Mouse (Mus musculus) kidney, embryonic 16.5 days (tissue): ENCODE data around the gene Cst9. TPM values are rescaled to one million over a fixed set of nuclear protein-coding genes. Genes with fewer than 3 reads are reported as not detected.

Experiments
- ATAC-seq: fragments of 200-750 bp; cut with Nextera tagmentation; 2 replicates; pipeline ENCODE4 v1.8.0; 2017; ENCODE audit warnings: moderate TSS enrichment; ENCODE audit not compliant: low FRiP score, low TSS enrichment
- H3K27ac ChIP-seq: fragments of 300-500 bp; sonication (generic); 2 replicates; pipeline ENCODE4 v1.5.1; 2014; ENCODE audit warnings: low read length
- H3K27me3 ChIP-seq: fragments of 300-500 bp; sonication (generic); 2 replicates; pipeline ENCODE4 v1.6.1; 2014; ENCODE audit warnings: low read length, control low read depth, mixed read lengths; ENCODE audit not compliant: insufficient read depth
- H3K36me3 ChIP-seq: fragments of 300-500 bp; sonication (generic); 2 replicates; pipeline ENCODE4 v1.6.1; 2014; ENCODE audit warnings: low read length, control low read depth, mixed read lengths; ENCODE audit not compliant: insufficient read depth
- H3K4me1 ChIP-seq: fragments of 300-500 bp; sonication (generic); 2 replicates; pipeline ENCODE4 v1.6.1; 2014; ENCODE audit warnings: low read length, control low read depth, mixed read lengths; ENCODE audit not compliant: insufficient read depth
- H3K4me2 ChIP-seq: fragments of 300-500 bp; sonication (generic); replicated peaks from 2 replicates; pipeline ENCODE4 v1.6.1; 2014; ENCODE audit warnings: low read depth, low read length
- H3K4me3 ChIP-seq: fragments of 300-500 bp; sonication (generic); 2 replicates; pipeline ENCODE4 v1.5.1; 2014; ENCODE audit warnings: mild to moderate bottlenecking, low read length
- H3K9ac ChIP-seq: fragments of 300-500 bp; sonication (generic); replicated peaks from 2 replicates; pipeline ENCODE4 v1.6.1; 2014; ENCODE audit warnings: low read length
- H3K9me3 ChIP-seq: fragments of 300-500 bp; sonication (generic); 2 replicates; pipeline ENCODE4 v1.6.1; 2016; ENCODE audit warnings: low read length, control low read depth
- WGBS: fragments of 180-500 bp; shearing (Covaris S2); extraction: QIAGEN DNeasy Blood & Tissue Kit; methylation state at CpG from one replicate; pipeline ENCODE4 v1.1.7; 2014; 5-methylcytosine and 5-hydroxymethylcytosine counted together
- polyA plus RNA-seq: library from polyadenylated mRNA; unstranded; fragments of >200 nt; fragmentation: Nextera tagmentation; extraction: Ambion mirVana; gene quantifications from 2 replicates; pipeline ENCODE4 v1.2.1, GENCODE M21; 2015

The Cst9 gene
- polyA plus RNA-seq, 1 experiment from 2014 or later = 0.97 TPM

- peak overlapping the region; percentile 61 for H3K4me3 ChIP-seq
- H3K4me1 ChIP-seq = peaks cover 26% of the 10 kb centered on the region
- ATAC-seq = no peak
- peak overlapping the region; percentile 3; the same call in 1 of the 2 replicates for H3K27ac ChIP-seq
- H3K4me2 ChIP-seq = peak overlapping the region; percentile 86
- H3K9me3 ChIP-seq = no peaks in the 10 kb centered on the region
- WGBS = 36% methylated on average over 3 of the region's 3 CpGs
- no peaks in the 10 kb centered on the region for H3K27me3 ChIP-seq
- H3K9ac ChIP-seq = peak overlapping the region; percentile 73
- peaks cover 17% of the 10 kb centered on the region for H3K36me3 ChIP-seq
These were observed 39.3 kb downstream of the Cst9 start for GRCm38 (mm10) chr2:148874224-148874616.

GRCm38 (mm10) chr2:148874617-148875334 is 39.8 kb downstream of the Cst9 start:
- H3K4me1 ChIP-seq = peaks cover 26% of the 10 kb centered on the region
- peak overlapping the region; percentile 86 for H3K4me2 ChIP-seq
- no peaks in the 10 kb centered on the region for H3K9me3 ChIP-seq
- H3K27ac ChIP-seq = peak overlapping the region; percentile 83
- peak; percentile 70 for ATAC-seq
- H3K4me3 ChIP-seq = peak overlapping the region; percentile 61
- H3K9ac ChIP-seq = peak overlapping the region; percentile 73
- H3K36me3 ChIP-seq = peaks cover 17% of the 10 kb centered on the region
- no peaks in the 10 kb centered on the region for H3K27me3 ChIP-seq
- under 1% methylated on average over 34 of the region's 34 CpGs for WGBS

- peak; percentile 98 for ATAC-seq
- Histone ChIP-seq H3K4me1 (peaks cover 26% of the 10 kb centered on the region), H3K36me3 (peaks cover 16% of the 10 kb centered on the region), H3K4me3 (peak within 1 kb of the TSS; percentile 61), H3K9me3 (no peaks in the 10 kb centered on the region), H3K9ac (peak within 1 kb of the TSS; percentile 73), H3K27ac (peak within 1 kb of the TSS; percentile 83), H3K4me2 (peak within 1 kb of the TSS; percentile 86), H3K27me3 (no peaks in the 10 kb centered on the region)
- 0% methylated on average over 18 of the region's 19 CpGs for WGBS
These were observed 40.4 kb downstream of the Cst9 start, which contains the start of gene Cst3 for GRCm38 (mm10) chr2:148875335-148875811. Gene Cst3, minus strand, starts transcription at chr2:148875692.

DNA sequence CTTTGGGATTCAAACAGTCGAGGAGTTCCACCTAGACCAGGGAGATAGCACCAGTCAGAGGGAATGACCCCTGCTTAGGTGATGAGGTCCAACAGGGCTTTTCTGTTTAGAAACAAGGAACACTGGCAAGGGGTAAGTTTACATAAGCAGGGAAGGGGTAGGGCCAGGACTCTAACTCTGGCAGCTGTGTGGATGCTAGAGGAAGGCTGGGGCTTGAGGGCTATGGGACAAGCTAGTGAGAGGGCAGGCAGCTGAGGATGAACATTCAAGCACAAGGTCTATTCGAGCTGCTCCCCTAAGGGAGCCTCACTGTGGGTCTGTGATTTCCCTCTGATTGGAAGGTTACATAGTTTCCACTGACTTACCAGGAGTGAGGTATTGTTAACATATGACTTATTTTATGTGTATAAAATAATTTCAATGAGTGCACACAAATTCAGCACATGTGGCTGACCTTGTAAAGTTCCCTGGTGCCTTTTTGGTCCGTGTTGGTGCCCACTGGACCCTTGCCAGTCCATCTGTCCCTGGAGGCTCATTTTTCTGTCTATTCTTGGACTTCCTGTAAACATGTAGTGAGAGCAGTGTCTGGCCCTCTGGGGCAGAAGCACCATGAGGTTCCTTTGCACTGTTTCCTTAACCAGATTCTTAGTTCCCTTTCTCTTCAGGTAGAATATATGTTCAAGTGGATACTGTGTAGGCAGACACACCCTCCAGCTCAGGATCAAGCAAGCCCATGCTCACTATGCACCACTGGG is 42.2 kb downstream of the Cst9 start:
- H3K4me2 ChIP-seq = no peak overlapping the region
- no peak overlapping the region for H3K27ac ChIP-seq
- peaks cover 26% of the 10 kb centered on the region for H3K4me1 ChIP-seq
- H3K4me3 ChIP-seq = no peak overlapping the region
- no peaks in the 10 kb centered on the region for H3K9me3 ChIP-seq
- 50% methylated on average over 3 of the region's 3 CpGs for WGBS
- ATAC-seq = no peak
- H3K27me3 ChIP-seq = no peaks in the 10 kb centered on the region
- no peaks in the 10 kb centered on the region; the same call in 1 of the 2 replicates for H3K36me3 ChIP-seq
- no peak overlapping the region for H3K9ac ChIP-seq

DNA sequence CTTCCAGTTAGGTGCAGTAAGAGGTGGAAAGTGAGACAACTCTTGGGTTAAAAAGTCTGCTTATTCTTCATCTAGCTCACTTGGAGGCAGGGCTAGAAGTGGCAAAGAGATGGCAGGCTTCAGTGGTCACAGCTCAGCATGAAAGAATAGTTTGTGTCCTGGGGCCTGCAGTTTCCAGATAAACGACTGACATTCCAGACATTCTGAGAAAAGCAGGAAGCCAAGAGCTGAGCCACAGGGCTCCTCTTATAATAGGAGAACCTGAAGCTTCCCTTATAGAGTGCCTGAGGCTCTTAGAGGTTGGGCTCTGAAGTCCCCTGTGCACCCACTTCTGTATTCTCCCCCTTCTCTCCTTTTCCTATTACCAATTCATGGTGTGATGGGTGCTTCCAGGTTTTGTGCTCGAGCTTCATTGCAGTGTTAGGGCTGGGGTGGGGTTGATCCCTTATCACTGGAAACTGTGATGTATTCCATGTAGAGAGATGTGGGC is 43.7 kb downstream of the Cst9 start:
- ATAC-seq = no peak
- H3K27me3 ChIP-seq = no peaks in the 10 kb centered on the region
- no peak overlapping the region for H3K4me2 ChIP-seq
- H3K27ac ChIP-seq = no peak overlapping the region
- H3K4me3 ChIP-seq = no peak overlapping the region
- H3K9ac ChIP-seq = no peak overlapping the region
- WGBS = 15% methylated on average over 2 of the region's 2 CpGs
- H3K4me1 ChIP-seq = peaks cover 16% of the 10 kb centered on the region
- no peaks in the 10 kb centered on the region for H3K36me3 ChIP-seq
- H3K9me3 ChIP-seq = no peaks in the 10 kb centered on the region

- no peak overlapping the region for H3K9ac ChIP-seq
- no peaks in the 10 kb centered on the region for H3K36me3 ChIP-seq
- no peaks in the 10 kb centered on the region for H3K27me3 ChIP-seq
- no peak overlapping the region for H3K27ac ChIP-seq
- H3K9me3 ChIP-seq = no peaks in the 10 kb centered on the region
- H3K4me2 ChIP-seq = no peak overlapping the region
- ATAC-seq = no peak
- H3K4me1 ChIP-seq = peaks cover 11% of the 10 kb centered on the region
- 52% methylated on average over 1 of the region's 1 CpGs for WGBS
- H3K4me3 ChIP-seq = no peak overlapping the region
These were observed 44.3 kb downstream of the Cst9 start for GRCm38 (mm10) chr2:148879199-148879598.

GRCm38 (mm10) chr2:148884738-148885137 is 49.8 kb downstream of the Cst9 start:
- Histone ChIP-seq H3K4me1 (no peaks in the 10 kb centered on the region), H3K4me2 (no peak overlapping the region), H3K36me3 (no peaks in the 10 kb centered on the region), H3K9me3 (no peaks in the 10 kb centered on the region), H3K9ac (no peak overlapping the region), H3K27me3 (no peaks in the 10 kb centered on the region), H3K27ac (no peak overlapping the region), H3K4me3 (no peak overlapping the region)
- no peak for ATAC-seq

Other genes starting within 250 kb of the Cst9 start
- gene Nxt1, start 162.5 kb upstream of the Cst9 start, polyA plus RNA-seq = 90.4 and 98.0 TPM in 2 replicates
- gene Gzf1, start 154.1 kb upstream of the Cst9 start, polyA plus RNA-seq = 25.2 and 25.7 TPM in 2 replicates
- gene Napb, start 102.7 kb upstream of the Cst9 start, polyA plus RNA-seq = 2.5 and 3.3 TPM in 2 replicates
- gene Cstl1, start 84.8 kb upstream of the Cst9 start, polyA plus RNA-seq = not detected in 2 replicates
- gene Cst11, start 63.6 kb upstream of the Cst9 start, polyA plus RNA-seq = not detected in 2 replicates
- gene 8030411F24Rik, start 53.1 kb upstream of the Cst9 start, polyA plus RNA-seq = not detected in 2 replicates
- gene Cst12, start 45.8 kb upstream of the Cst9 start, polyA plus RNA-seq = 0.32 TPM in 1 of 2 replicates, not detected in the other
- gene Cst8, start 36.4 kb upstream of the Cst9 start, polyA plus RNA-seq = 0.40 and 1.2 TPM in 2 replicates
- gene Cst13, start 15.1 kb upstream of the Cst9 start, polyA plus RNA-seq = not detected in 2 replicates
- not detected in 2 replicates for gene 9230104L09Rik, start 29.9 kb downstream of the Cst9 start, polyA plus RNA-seq
- 421 and 479 TPM in 2 replicates for gene Cst3, start 40.5 kb downstream of the Cst9 start, polyA plus RNA-seq
- gene Gm1330, start 168.1 kb downstream of the Cst9 start, polyA plus RNA-seq = not detected in 2 replicates
- not detected in 2 replicates for gene Gm10750, start 182.1 kb downstream of the Cst9 start, polyA plus RNA-seq